Mouse (Mus musculus) thymus, postnatal 25 days (tissue): ENCODE measurements around the gene Efnb2.

Source experiments
- DNase-seq: peaks from one replicate; pipeline ENCODE4 v3.0.0; 2022

Efnb2 gene

GRCm38 (mm10) chr8:8661103-8661758 lies at the start of gene Efnb2:
Gene Efnb2 (minus strand): TSS chr8:8661242.
- peak; percentile 98 for DNase-seq

GRCm38 (mm10) chr8:8704813-8705212 lies 43.8 kb upstream of the Efnb2 start:
- no peak for DNase-seq

- no peak for DNase-seq
These were observed 42.6 kb upstream of the Efnb2 start for GRCm38 (mm10) chr8:8703668-8704067.

- DNase-seq: no peak
These were observed 39.8 kb upstream of the Efnb2 start for GRCm38 (mm10) chr8:8700821-8701220.

GRCm38 (mm10) chr8:8700229-8700628 lies 39.2 kb upstream of the Efnb2 start:
- no peak for DNase-seq

GRCm38 (mm10) chr8:8690146-8691092 lies 29.4 kb upstream of the Efnb2 start, which contains the start of gene Arglu1:
Gene Arglu1 (minus strand): TSS chr8:8690521.
- peak; percentile 98 for DNase-seq

- peak; percentile 71 for DNase-seq
These were observed 28.6 kb upstream of the Efnb2 start for GRCm38 (mm10) chr8:8689454-8690145.

- DNase-seq: no peak
These were observed 27.9 kb upstream of the Efnb2 start for GRCm38 (mm10) chr8:8688823-8689453.

- no peak for DNase-seq
These were observed 24.5 kb upstream of the Efnb2 start for GRCm38 (mm10) chr8:8685517-8685916.

- DNase-seq: no peak
These were observed 21.7 kb upstream of the Efnb2 start for GRCm38 (mm10) chr8:8682697-8683096.

GRCm38 (mm10) chr8:8678236-8678635 lies 17.2 kb upstream of the Efnb2 start:
- no peak for DNase-seq

- DNase-seq: no peak
These were observed 13.8 kb upstream of the Efnb2 start for GRCm38 (mm10) chr8:8674864-8675263.

GRCm38 (mm10) chr8:8661759-8662138 lies 707 bp upstream of the Efnb2 start:
- peak; percentile 85 for DNase-seq

GRCm38 (mm10) chr8:8660307-8661098 lies 539 bp downstream of the Efnb2 start:
- no peak for DNase-seq

GRCm38 (mm10) chr8:8659503-8660306 lies 1.3 kb downstream of the Efnb2 start:
- peak; percentile 12 for DNase-seq

- peak; percentile 42 for DNase-seq
These were observed 2.4 kb downstream of the Efnb2 start for GRCm38 (mm10) chr8:8658426-8659224.

GRCm38 (mm10) chr8:8657692-8658355 lies 3.2 kb downstream of the Efnb2 start:
- no peak for DNase-seq

GRCm38 (mm10) chr8:8656578-8657441 lies 4.2 kb downstream of the Efnb2 start:
- DNase-seq: no peak
